Mouse (Mus musculus): ENCODE measurements around the gene 1810030O07Rik.
"Not testable (repeated sequence)": the region's sequence is repeated elsewhere in the genome, so short reads cannot be mapped to it uniquely, and the experiment has no call there.

Gene 1810030O07Rik

DNA sequence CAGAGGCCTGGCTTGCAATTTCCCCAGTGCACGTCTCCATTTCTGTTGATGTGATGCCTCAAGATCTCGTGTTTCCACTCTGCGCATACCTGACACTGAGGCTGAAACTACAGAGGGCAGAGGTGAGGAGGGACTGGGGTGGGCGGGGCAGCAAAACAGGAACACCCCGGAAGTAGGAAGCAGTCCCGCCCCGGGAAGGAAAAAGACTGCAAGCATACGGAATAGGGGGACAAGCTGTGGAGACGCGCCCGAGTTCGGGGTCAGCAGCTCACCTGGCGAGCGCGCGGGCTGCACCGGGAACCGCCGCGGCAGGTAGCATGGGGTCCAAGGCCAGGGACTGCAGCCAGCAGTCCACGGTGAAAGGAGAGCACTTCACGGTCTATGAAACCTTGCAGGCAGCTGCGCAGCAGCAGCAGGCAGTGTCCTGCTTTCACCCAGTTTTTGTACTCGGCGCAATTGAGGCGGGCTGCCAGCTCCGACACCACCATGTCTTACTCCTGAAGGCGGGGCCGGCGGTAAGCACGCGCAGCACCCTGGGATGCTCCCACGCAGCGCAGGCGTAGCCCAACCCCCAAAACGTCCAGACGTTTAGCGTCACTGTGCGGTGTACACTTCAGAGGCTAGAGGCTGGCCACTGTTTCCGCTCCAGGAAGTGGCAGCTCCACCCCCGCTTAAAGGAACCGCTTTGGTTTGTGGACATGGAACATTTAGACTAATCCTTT lies at the start of gene 1810030O07Rik:
Gene 1810030O07Rik, minus strand, starts transcription at position 615 of the 722 bp plus-strand sequence.
- DNase-seq (ENCODE audit: extremely low read depth, low read depth, low spot score): peak; percentile 28

DNA sequence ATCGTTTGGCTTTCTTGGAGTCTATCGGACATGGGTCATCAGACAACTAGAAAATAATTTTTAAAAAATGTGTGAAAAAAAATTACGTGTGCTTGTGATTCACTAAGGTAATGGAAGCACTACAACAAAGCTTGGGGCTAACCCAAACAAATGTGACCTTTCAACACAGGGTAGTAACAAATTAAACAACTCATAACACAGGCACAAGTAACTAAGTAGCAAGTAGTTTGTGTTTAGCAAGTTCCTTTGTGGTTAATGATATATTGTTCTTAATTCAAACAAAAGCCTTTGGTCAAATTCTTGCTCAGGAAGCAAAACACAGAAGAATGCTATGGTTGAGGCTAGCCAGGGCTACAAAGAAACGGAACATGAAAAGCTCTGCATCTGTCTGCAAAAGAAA lies 42.6 kb upstream of the 1810030O07Rik start:
- DNase-seq (ENCODE audit: extremely low read depth, low read depth, low spot score): no peak

DNA sequence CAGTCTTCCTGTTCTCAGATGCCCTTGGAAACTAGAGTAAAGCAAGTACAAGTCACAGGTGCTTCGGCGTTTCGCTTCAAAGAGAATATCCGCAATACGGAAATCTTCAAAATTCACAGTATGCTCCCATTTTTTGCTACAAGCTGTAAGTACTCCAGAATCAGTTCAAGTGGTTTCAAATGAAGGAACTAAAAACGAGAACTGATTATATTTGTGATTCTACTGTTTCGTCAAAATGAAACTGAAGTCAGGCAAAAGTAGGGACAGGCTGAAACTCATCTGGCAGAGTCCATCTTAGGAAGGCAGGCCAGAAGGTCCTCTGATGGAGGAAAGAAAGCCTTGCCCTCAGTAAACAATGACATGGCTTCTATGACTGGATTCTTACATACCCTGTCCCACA lies 40.3 kb upstream of the 1810030O07Rik start:
- DNase-seq (ENCODE audit: extremely low read depth, low read depth, low spot score): no peak

DNA sequence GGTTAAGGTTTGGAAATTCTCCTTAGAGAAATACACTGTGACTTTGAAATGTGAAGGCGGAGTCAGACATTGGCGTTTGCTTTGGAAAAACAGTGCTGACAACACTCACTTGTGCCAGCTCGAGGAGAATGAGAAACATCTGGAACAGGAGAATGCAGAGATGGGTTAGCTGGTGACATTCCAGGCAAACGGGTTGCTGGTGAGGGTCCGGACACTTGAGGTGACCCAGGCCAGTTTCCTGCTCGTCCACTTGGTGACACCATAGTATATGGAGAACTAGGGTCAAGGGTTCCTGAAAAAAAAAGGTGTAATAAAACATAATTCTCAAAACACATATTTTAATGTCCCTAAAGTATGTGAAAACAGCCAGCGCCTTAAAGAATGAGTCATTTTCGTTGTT lies 13.4 kb upstream of the 1810030O07Rik start:
- DNase-seq (ENCODE audit: extremely low read depth, low read depth, low spot score): no peak

DNA sequence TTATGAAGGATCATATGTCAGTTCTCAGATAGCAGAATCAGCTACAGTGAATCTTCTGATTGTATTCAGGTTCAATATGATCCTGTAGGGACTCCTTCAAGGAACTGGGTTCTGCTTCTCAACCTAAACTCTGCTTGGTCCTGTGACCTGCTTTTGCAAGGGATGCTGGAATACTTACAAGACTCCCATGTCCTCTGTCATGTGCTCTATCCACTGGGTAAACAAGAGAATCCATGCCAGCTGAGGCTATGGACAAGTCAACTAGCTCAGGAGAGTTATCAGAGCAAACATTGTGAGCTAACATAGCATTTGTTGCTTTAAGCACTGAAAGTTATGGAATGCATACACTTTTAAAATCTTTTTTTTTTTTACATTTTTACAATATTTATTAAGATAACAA lies 12.6 kb upstream of the 1810030O07Rik start:
- no peak for DNase-seq (ENCODE audit: extremely low read depth, low read depth, low spot score)

DNA sequence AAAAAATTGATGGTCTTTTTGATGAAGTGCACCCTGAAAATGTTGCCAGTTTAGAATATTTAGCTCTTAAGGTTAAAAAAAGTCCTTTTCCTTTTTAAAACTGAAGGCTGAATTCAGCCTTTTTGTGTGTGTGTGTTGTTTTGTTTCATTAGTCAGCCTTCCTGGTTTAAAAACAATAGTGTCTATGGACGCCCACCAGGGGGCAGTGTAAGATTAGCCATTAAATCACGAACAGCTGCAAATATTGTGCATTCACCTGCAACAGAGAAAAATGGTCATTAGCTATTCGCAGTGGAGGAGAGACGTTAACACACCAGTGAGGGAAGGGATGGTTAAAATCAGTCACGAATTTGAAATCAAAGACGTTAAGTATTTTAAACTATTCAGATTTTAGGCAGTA lies 3.9 kb upstream of the 1810030O07Rik start:
- DNase-seq (ENCODE audit: extremely low read depth, low read depth, low spot score): no peak

DNA sequence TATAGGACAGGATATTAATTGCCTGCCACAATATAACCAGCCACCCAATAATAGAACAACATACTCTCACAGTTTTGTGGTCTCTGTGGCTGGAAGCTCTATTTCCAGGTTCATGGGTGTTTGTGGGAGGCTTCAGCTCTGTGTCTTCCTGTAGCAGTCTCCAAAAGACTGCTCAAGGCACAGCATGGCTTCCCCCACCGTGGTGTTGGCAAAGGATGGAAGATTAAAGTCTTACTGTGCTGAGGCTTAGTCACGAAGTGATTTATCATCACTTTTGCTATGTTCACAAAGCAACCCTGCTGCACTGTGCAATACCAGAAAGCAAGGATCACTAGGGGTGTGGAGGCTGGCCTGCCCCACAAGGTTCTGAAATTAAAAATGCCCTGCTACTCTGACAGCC lies 19.6 kb downstream of the 1810030O07Rik start:
- no peak for DNase-seq (ENCODE audit: extremely low read depth, low read depth, low spot score)

DNA sequence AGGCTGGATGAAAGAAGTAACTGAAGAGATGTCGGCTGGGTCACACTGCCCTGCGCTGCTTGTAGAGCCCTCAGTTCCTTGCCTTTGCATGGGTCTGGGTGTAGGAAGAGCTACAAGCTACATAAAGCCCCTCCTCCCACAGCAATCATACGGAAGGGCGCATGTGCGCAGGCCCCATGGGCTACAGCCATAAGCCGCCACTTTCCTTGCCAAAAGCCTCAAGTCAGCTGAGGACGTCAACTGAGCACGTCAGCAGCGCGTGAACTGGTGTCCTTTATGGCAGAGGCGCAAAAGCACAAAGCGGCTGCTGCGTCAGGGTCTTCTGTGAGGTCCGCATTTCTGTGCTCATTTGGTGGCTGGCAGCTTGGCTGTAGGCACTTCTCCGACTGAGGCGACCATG lies 21.6 kb downstream of the 1810030O07Rik start:
- DNase-seq (ENCODE audit: extremely low read depth, low read depth, low spot score): no peak

DNA sequence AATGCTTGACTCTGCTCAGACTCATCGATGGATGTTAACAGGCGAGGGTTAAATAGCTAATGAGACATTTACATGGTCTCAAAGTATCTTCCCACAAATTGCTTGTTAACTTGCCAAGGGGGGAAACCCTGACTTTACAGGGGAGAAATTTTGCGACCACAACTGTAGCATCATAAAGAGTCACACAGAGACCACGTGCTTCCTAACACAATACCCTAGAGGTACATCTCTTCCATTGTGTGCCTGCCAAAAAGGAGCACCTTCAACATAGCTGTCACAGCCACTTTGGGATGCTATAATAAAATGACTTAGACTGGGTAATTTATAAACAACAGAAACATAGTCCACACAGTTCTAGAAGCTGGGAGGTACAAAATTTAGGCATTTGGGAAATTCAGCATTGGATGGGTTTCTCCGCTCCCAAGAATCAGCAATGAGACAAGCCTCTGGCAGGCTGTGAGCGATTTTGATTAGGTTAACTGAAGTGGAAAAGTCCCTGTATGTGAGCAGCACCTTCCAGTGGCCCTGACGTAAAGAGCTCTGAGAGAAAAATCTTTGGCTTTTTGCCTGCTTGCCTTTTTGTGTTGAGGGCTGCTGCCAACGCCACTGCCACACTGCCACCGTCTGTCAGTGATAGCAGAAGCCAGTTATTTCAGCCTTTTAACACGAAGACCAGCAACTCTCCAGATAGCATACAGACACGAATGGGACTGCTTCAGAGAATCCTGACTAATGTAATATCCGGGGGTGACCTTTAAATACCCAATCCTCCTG lies 27.8 kb downstream of the 1810030O07Rik start:
- no peak for DNase-seq (ENCODE audit: extremely low read depth, low read depth, low spot score)

DNA sequence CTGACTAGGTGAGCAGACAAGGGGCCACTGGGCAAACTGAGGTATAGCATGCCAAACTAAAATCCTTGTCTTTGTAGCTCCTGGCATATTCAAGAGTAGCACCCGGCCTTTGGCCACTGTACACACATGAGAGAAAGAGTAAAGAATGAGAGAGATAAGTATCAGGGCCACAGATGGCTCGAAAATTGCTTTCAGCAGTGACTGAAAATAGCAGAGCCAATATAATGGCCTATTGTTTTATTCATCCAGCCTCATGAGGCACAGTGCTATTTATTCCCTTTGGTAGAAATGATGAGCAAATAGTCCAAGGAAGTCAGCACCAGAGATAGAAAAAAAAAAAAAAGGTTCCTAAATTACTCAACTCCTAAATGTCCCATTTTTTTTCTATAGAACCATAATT lies 28.5 kb downstream of the 1810030O07Rik start:
- DNase-seq (ENCODE audit: extremely low read depth, low read depth, low spot score): no peak

DNA sequence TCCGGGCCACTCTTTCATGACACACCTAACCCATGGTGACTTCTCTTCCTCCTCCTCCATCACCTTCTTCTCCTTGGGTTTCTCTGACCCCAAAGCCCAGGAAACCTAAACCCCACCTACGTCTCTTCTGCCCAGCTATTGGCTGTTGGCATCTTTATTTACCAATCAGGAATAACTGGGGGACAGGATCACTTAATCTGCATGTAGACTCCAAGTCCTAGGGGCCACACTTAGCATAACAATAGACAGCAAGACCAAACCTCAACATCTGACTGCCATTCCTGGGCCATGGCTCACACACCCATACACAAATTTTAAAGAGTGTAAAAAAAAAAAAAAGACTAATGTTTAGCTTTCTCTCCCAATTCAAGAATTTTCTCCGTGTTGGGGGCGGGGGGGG lies 48.3 kb downstream of the 1810030O07Rik start:
- no peak for DNase-seq (ENCODE audit: extremely low read depth, low read depth, low spot score)

DNA sequence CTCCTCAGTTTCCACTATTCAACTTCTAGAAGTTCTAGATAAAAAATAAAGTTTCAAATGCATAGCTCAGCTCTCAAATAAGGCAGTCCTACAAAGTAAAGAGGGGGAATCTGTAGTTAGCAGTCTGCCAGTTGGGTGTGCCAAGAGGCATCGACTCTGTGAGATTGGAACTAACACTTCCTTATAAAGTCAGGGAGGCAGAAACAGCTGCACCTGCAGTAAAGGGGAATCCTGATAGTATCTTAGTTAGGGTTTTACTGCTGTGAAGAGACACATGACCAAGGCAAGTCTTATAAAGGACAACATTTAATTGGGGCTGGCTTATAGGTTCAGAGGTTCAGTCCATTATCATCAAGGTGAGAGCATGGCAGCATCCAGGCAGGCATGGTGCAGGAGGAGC lies 61.1 kb downstream of the 1810030O07Rik start:
- not testable (repeated sequence) for DNase-seq (ENCODE audit: extremely low read depth, low read depth, low spot score)

DNA sequence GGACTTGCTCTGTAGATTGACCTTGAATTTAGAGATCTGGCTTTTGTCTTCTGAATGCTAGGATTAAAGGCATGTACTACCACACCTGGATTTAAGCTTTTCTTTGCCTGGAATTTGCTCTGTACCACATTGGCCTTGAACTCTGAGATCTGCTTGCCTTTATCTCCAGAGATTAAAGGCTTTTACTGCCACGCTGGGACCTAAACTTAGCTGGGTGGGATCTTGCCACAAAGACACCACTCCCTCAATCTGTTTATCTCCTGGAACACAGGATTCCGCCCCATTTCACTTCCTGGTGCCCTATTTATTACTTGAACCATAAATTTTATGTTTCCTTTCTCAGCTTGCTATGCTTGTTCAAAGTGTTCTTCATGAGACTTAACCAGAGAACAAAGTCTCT lies 62.3 kb downstream of the 1810030O07Rik start:
- no peak for DNase-seq (ENCODE audit: extremely low read depth, low read depth, low spot score)

DNA sequence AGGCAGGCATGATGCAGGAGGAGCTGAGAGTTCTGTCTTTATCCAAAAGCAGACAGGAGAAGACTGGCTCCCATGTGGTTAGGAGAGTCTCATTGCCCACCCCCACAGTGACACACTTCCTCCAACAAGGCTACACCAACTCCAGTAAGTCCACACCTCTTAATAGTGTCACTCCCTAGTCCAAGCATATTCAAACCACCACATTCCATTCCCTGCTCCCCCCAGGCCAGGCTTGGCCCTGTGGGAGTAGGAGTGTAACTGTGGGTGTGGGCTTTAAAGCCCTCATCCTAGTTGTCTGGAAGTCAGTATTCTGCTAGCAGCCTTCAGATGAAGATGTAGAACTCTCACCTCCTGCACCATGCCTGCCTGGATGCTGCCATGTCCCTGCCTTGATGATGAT lies 62.9 kb downstream of the 1810030O07Rik start:
- not testable (repeated sequence) for DNase-seq (ENCODE audit: extremely low read depth, low read depth, low spot score)
